Comparison of ENCODE assay signal across 22 mouse cellular contexts in genomic region chr9:63660691-63661090, GRCm38 (mm10). TPM values are rescaled to one million over a fixed set of nuclear protein-coding genes. Genes with fewer than 3 reads are reported as not detected.
DNase-seq lines count a peak whose midpoint lies in the region; ATAC-seq and TF ChIP-seq lines count a peak whose summit lies in the region.
"Had no signal": no experiment of that assay in that cellular context is flagged by ENCODE, and none has a peak within 500 bp of the region (broad histone marks: within the 10 kb centered on the region; RNA-seq: fewer than 3 reads in every experiment).

No protein-coding gene starts in this region.

- TF ChIP-seq CTCF in kidney, adult 2 months (conservative IDR thresholded peaks at IDR 0.05; ENCODE audit: insufficient read depth, insufficient read length, low read depth, low read length): no peak

- no peaks in the 10 kb centered on the region for H3K36me3 ChIP-seq in kidney, adult 2 months (ENCODE audit: control insufficient read depth, insufficient read depth, low read length)
- peaks cover 14% of the 10 kb centered on the region for H3K36me3 ChIP-seq in kidney, embryonic 14.5 days (ENCODE audit: control insufficient read depth, insufficient read depth, low read length)
- peaks cover 9% of the 10 kb centered on the region for H3K36me3 ChIP-seq in midbrain, embryonic 11.5 days (ENCODE audit: control insufficient read depth, insufficient read depth, low read length)
- H3K36me3 ChIP-seq: forebrain, embryonic 15.5 days had no signal

- H3K9ac ChIP-seq in kidney, embryonic 14.5 days (ENCODE audit: low read depth, low read length): no peak overlapping the region
- no peak overlapping the region for H3K9ac ChIP-seq in midbrain, embryonic 11.5 days (ENCODE audit: low read length)
- H3K9ac ChIP-seq: embryonic facial prominence, embryonic 12.5 days; forebrain, embryonic 15.5 days; heart, embryonic 15.5 days; hindbrain, embryonic 13.5 days had no signal

- DNase-seq in kidney, adult 2 months: peak; percentile 78
- DNase-seq in kidney, postnatal 14 days: peak; percentile 60
- no peak for DNase-seq in kidney, postnatal 4 days
- peak; percentile 63 to 77 for DNase-seq in kidney, postnatal 36 days
- DNase-seq in adrenal gland, postnatal 14 days: no peak
- no peak for DNase-seq in midbrain, embryonic 11.5 days (ENCODE audit: low spot score, missing footprints)
- DNase-seq: cerebellum, adult 11 months; cerebellum, adult 8-10 months; cerebellum, postnatal 25 days; gastrocnemius, postnatal 10 days; heart, adult 2 months; heart, postnatal 14 days had no signal

- no peak overlapping the region for H3K4me2 ChIP-seq in kidney, embryonic 14.5 days (replicated peaks; ENCODE audit: low read depth, low read length)
- H3K4me2 ChIP-seq in midbrain, embryonic 11.5 days: no peak overlapping the region
- H3K4me2 ChIP-seq: embryonic facial prominence, embryonic 12.5 days; forebrain, embryonic 15.5 days; heart, embryonic 11.5 days; heart, embryonic 15.5 days; hindbrain, embryonic 13.5 days had no signal

- 45% methylated on average over 3 of the region's 3 CpGs for WGBS in kidney, adult 2 months
- 96% methylated on average over 3 of the region's 3 CpGs for WGBS in kidney, embryonic 14.5 days
- 94% methylated on average over 3 of the region's 3 CpGs for WGBS in midbrain, embryonic 11.5 days

- ATAC-seq in kidney, embryonic 14.5 days (ENCODE audit: low FRiP score, low TSS enrichment): no peak
- ATAC-seq in midbrain, embryonic 11.5 days (ENCODE audit: low FRiP score): no peak
- ATAC-seq: activated CD4-positive, CD25-positive, alpha-beta regulatory T cell, adult 4 months; forebrain, embryonic 15.5 days; Patski had no signal

- TF ChIP-seq POLR2A in kidney, adult 2 months (IDR thresholded peaks at IDR 0.05; ENCODE audit: low read depth, low read length): no peak

- peaks cover 50% of the 10 kb centered on the region for H3K4me1 ChIP-seq in kidney, adult 2 months (ENCODE audit: control insufficient read depth, insufficient read depth, low read length)
- peaks cover 38% of the 10 kb centered on the region for H3K4me1 ChIP-seq in kidney, embryonic 14.5 days (ENCODE audit: control insufficient read depth, insufficient read depth, low read length)
- H3K4me1 ChIP-seq in midbrain, embryonic 11.5 days (ENCODE audit: control insufficient read depth, insufficient read depth, low read length): peaks cover 8% of the 10 kb centered on the region

- no peak overlapping the region for H3K27ac ChIP-seq in kidney, adult 2 months (ENCODE audit: insufficient read depth, low read depth, low read length)
- no peak overlapping the region for H3K27ac ChIP-seq in kidney, embryonic 14.5 days (ENCODE audit: low read depth, low read length)
- H3K27ac ChIP-seq in midbrain, embryonic 11.5 days (ENCODE audit: low read depth, low read length): no peak overlapping the region
- H3K27ac ChIP-seq: embryonic facial prominence, embryonic 12.5 days; forebrain, embryonic 15.5 days; heart, adult 2 months; heart, embryonic 15.5 days; hindbrain, embryonic 13.5 days had no signal

- no peaks in the 10 kb centered on the region for H3K9me3 ChIP-seq in kidney, embryonic 14.5 days (ENCODE audit: control insufficient read depth, low read length)
- no peaks in the 10 kb centered on the region for H3K9me3 ChIP-seq in midbrain, embryonic 11.5 days (ENCODE audit: control insufficient read depth, low read length)
- H3K9me3 ChIP-seq: embryonic facial prominence, embryonic 12.5 days; forebrain, embryonic 15.5 days; heart, embryonic 15.5 days; hindbrain, embryonic 13.5 days had no signal

- H3K27me3 ChIP-seq in kidney, adult 2 months (replicated peaks; ENCODE audit: control insufficient read depth, insufficient read depth, low read length): no peaks in the 10 kb centered on the region
- no peaks in the 10 kb centered on the region for H3K27me3 ChIP-seq in kidney, embryonic 14.5 days (ENCODE audit: control insufficient read depth, insufficient read depth, low read length)
- H3K27me3 ChIP-seq in midbrain, embryonic 11.5 days (ENCODE audit: control insufficient read depth, insufficient read depth, low read length): no peaks in the 10 kb centered on the region
- H3K27me3 ChIP-seq: CH12.LX; embryonic facial prominence, embryonic 12.5 days; forebrain, embryonic 15.5 days; heart, embryonic 15.5 days; hindbrain, embryonic 13.5 days; Patski had no signal

- H3K4me3 ChIP-seq in kidney, adult 2 months (ENCODE audit: insufficient read depth, low read depth, low read length): no peak overlapping the region
- no peak overlapping the region for H3K4me3 ChIP-seq in kidney, embryonic 14.5 days (ENCODE audit: low read length)
- no peak overlapping the region for H3K4me3 ChIP-seq in midbrain, embryonic 11.5 days (ENCODE audit: low read depth, low read length)
- H3K4me3 ChIP-seq: embryonic facial prominence, embryonic 12.5 days; forebrain, embryonic 15.5 days; heart, adult 2 months; heart, embryonic 15.5 days; hindbrain, embryonic 13.5 days had no signal

RNA-seq across cellular contexts. Expression of gene Aagab, which starts 58.2 kb away (rescaled TPM):
- polyA plus RNA-seq in kidney, adult 2 months (2012; rRNA removed): 15.7 and 18.3 TPM in 2 replicates
- polyA plus RNA-seq in kidney, embryonic 14.5 days (2014; fragmentation: Nextera tagmentation; extraction: Ambion mirVana): 18.9 and 31.1 TPM in 2 replicates
- 20.7 and 20.8 TPM in 2 replicates for total RNA-seq in adrenal gland, postnatal 14 days (2021)
- 57.5 and 57.7 TPM in 2 replicates for polyA plus RNA-seq in midbrain, embryonic 11.5 days (2014; fragmentation: Nextera tagmentation; extraction: Ambion mirVana)

RNA-seq across cellular contexts. Expression of gene Iqch, which starts 58.4 kb away (rescaled TPM):
- 0.04 and 0.06 TPM in 2 replicates for polyA plus RNA-seq in kidney, adult 2 months (2012; rRNA removed)
- 0.09 TPM in 1 of 2 replicates, not detected in the other for polyA plus RNA-seq in kidney, embryonic 14.5 days (2014; fragmentation: Nextera tagmentation; extraction: Ambion mirVana)
- total RNA-seq in adrenal gland, postnatal 14 days (2021): 0.30 and 0.44 TPM in 2 replicates
- 0.10 TPM in 1 of 2 replicates, not detected in the other for polyA plus RNA-seq in midbrain, embryonic 11.5 days (2014; fragmentation: Nextera tagmentation; extraction: Ambion mirVana)
- total RNA-seq: adrenal gland, adult 18-20 months; gastrocnemius, postnatal 10 days; heart, adult 2 months; heart, postnatal 14 days had no signal
- polyA plus RNA-seq: activated CD4-positive, CD25-positive, alpha-beta regulatory T cell, adult 4 months had no signal

Comparison
In these comparisons a context has a peak if more than half of its experiments do, and no peak if none do; other contexts are left out.
1. DNase-seq: peak in kidney, adult 2 months (single experiment), kidney, postnatal 14 days (single experiment) and kidney, postnatal 36 days (2 of 2); none in kidney, postnatal 4 days (0 of 2), adrenal gland, postnatal 14 days (single experiment) and midbrain, embryonic 11.5 days (single experiment).